Comparison of ENCODE assay signal across 9 mouse cellular contexts in genomic region chr17:64685216-64685903, GRCm38 (mm10).
DNase-seq lines count a peak whose midpoint lies in the region; ATAC-seq and TF ChIP-seq lines count a peak whose summit lies in the region.
"Had no signal": no experiment of that assay in that cellular context is flagged by ENCODE, and none has a peak within 500 bp of the region (broad histone marks: within the 10 kb centered on the region; RNA-seq: fewer than 3 reads in every experiment).

No protein-coding gene starts in this region.

- peak; percentile 11 for DNase-seq in forebrain, postnatal 0 days
- DNase-seq in forebrain, embryonic 11.5 days (ENCODE audit: low spot score), result no peak
- DNase-seq in adrenal gland, adult 8-10 months, result peak; percentile 40
- peak; percentile 66 to 81 for DNase-seq in gastrocnemius, adult 8-10 months (ENCODE audit: low spot score in 2 of 2)
- peak; percentile 10 to 13 for DNase-seq in kidney, postnatal 4 days
- no peak for DNase-seq in left cerebral cortex, adult 9 months (ENCODE audit: low spot score in 2 of 2)

- no peak overlapping the region for H3K4me2 ChIP-seq in forebrain, postnatal 0 days (ENCODE audit: low read depth)
- no peak overlapping the region for H3K4me2 ChIP-seq in forebrain, embryonic 11.5 days (ENCODE audit: low read depth, low read length, severe bottlenecking)
- H3K4me2 ChIP-seq in neural tube, embryonic 15.5 days, result no peak overlapping the region
- H3K4me2 ChIP-seq in forebrain, embryonic 16.5 days (ENCODE audit: low read length), result no peak overlapping the region
- H3K4me2 ChIP-seq: heart, embryonic 15.5 days had no signal

- ATAC-seq in forebrain, postnatal 0 days, result 0 out of 2 replicates have a peak, but pooled peaks have one; percentile 16
- no peak for ATAC-seq in forebrain, embryonic 11.5 days (replicated peaks; ENCODE audit: low FRiP score)
- ATAC-seq in neural tube, embryonic 15.5 days (ENCODE audit: low FRiP score), result no peak
- no peak for ATAC-seq in forebrain, embryonic 16.5 days

- no peak for TF ChIP-seq CTCF in forebrain, postnatal 0 days (IDR thresholded peaks at IDR 0.05; ENCODE audit: low read depth)

- WGBS in forebrain, postnatal 0 days, result 65% methylated on average over 6 of the region's 6 CpGs
- WGBS in forebrain, embryonic 11.5 days, result 89% methylated on average over 6 of the region's 6 CpGs
- 78% methylated on average over 6 of the region's 6 CpGs for WGBS in neural tube, embryonic 15.5 days
- 81% methylated on average over 6 of the region's 6 CpGs for WGBS in forebrain, embryonic 16.5 days

- H3K36me3 ChIP-seq in forebrain, postnatal 0 days (ENCODE audit: insufficient read depth), result no peaks in the 10 kb centered on the region
- H3K36me3 ChIP-seq in forebrain, embryonic 11.5 days (ENCODE audit: control insufficient read depth, insufficient read depth, low read length), result no peaks in the 10 kb centered on the region; the same call in 1 of the 2 replicates
- H3K36me3 ChIP-seq in neural tube, embryonic 15.5 days, result peaks cover 10% of the 10 kb centered on the region
- 0 out of 2 replicates have a peak, but pooled peaks cover 3% of the 10 kb centered on the region for H3K36me3 ChIP-seq in forebrain, embryonic 16.5 days (ENCODE audit: control insufficient read depth, insufficient read depth)

- H3K27ac ChIP-seq in forebrain, postnatal 0 days (ENCODE audit: low read depth, low read length), result no peak overlapping the region
- no peak overlapping the region for H3K27ac ChIP-seq in forebrain, embryonic 11.5 days (ENCODE audit: low read depth, low read length)
- no peak overlapping the region for H3K27ac ChIP-seq in neural tube, embryonic 15.5 days (replicated peaks)
- no peak overlapping the region for H3K27ac ChIP-seq in forebrain, embryonic 16.5 days (ENCODE audit: low read length)
- H3K27ac ChIP-seq: heart, embryonic 15.5 days had no signal

- H3K9me3 ChIP-seq in forebrain, postnatal 0 days (ENCODE audit: low read length), result no peaks in the 10 kb centered on the region
- no peaks in the 10 kb centered on the region; the same call in 1 of the 2 replicates for H3K9me3 ChIP-seq in forebrain, embryonic 11.5 days (ENCODE audit: control insufficient read depth, low read length)
- no peaks in the 10 kb centered on the region for H3K9me3 ChIP-seq in neural tube, embryonic 15.5 days (replicated peaks)
- H3K9me3 ChIP-seq in forebrain, embryonic 16.5 days (ENCODE audit: control insufficient read depth, low read length), result no peaks in the 10 kb centered on the region

- no peaks in the 10 kb centered on the region for H3K4me1 ChIP-seq in forebrain, postnatal 0 days (ENCODE audit: insufficient read depth)
- no peaks in the 10 kb centered on the region for H3K4me1 ChIP-seq in forebrain, embryonic 11.5 days (replicated peaks; ENCODE audit: control insufficient read depth, insufficient read depth, low read length)
- H3K4me1 ChIP-seq in neural tube, embryonic 15.5 days, result no peaks in the 10 kb centered on the region
- H3K4me1 ChIP-seq in forebrain, embryonic 16.5 days (replicated peaks; ENCODE audit: control insufficient read depth, insufficient read depth, low read length), result no peaks in the 10 kb centered on the region
- H3K4me1 ChIP-seq: heart, embryonic 15.5 days had no signal

- no peak overlapping the region for H3K4me3 ChIP-seq in forebrain, postnatal 0 days (ENCODE audit: low read depth, low read length)
- H3K4me3 ChIP-seq in forebrain, embryonic 11.5 days (ENCODE audit: low read depth, low read length), result no peak overlapping the region
- no peak overlapping the region for H3K4me3 ChIP-seq in neural tube, embryonic 15.5 days (replicated peaks)
- no peak overlapping the region for H3K4me3 ChIP-seq in forebrain, embryonic 16.5 days (replicated peaks; ENCODE audit: low read length)
- H3K4me3 ChIP-seq: heart, embryonic 15.5 days had no signal

- H3K27me3 ChIP-seq in forebrain, postnatal 0 days (ENCODE audit: insufficient read depth, low read length), result no peaks in the 10 kb centered on the region
- H3K27me3 ChIP-seq in forebrain, embryonic 11.5 days (ENCODE audit: control insufficient read depth, insufficient read depth, low read length), result no peaks in the 10 kb centered on the region
- no peaks in the 10 kb centered on the region for H3K27me3 ChIP-seq in neural tube, embryonic 15.5 days (replicated peaks)
- H3K27me3 ChIP-seq in forebrain, embryonic 16.5 days (replicated peaks; ENCODE audit: control insufficient read depth, insufficient read depth, low read length), result no peaks in the 10 kb centered on the region
- H3K27me3 ChIP-seq: heart, embryonic 15.5 days had no signal

- H3K9ac ChIP-seq in forebrain, postnatal 0 days, result no peak overlapping the region
- no peak overlapping the region for H3K9ac ChIP-seq in forebrain, embryonic 11.5 days (ENCODE audit: low read length)
- no peak overlapping the region for H3K9ac ChIP-seq in neural tube, embryonic 15.5 days (replicated peaks)
- H3K9ac ChIP-seq in forebrain, embryonic 16.5 days (replicated peaks; ENCODE audit: low read depth, low read length), result no peak overlapping the region
- H3K9ac ChIP-seq: heart, embryonic 15.5 days had no signal

Comparison
In these comparisons a context has a peak if more than half of its experiments do, and no peak if none do; other contexts are left out.
1. DNase-seq: peak in forebrain, postnatal 0 days (single experiment), adrenal gland, adult 8-10 months (single experiment), gastrocnemius, adult 8-10 months (2 of 2) and kidney, postnatal 4 days (2 of 2); none in forebrain, embryonic 11.5 days (single experiment) and left cerebral cortex, adult 9 months (0 of 2).